Mouse (Mus musculus) limb, embryonic 10.5 days (tissue): ENCODE measurements at regions not wholly inside any gene's neighbourhood (a gene's known extent, or its start where the extent isn't known, plus 50 kb on each side); places are given as distances from the start of the nearest gene placed in this dataset.

Experiments
- DNase-seq: peaks from one replicate; pipeline ENCODE4 v3.0.0-alpha.2; 2017; ENCODE audit warnings: low spot score
- H3K27ac ChIP-seq: fragments of 300-500 bp; sonication (generic); 2 replicates; pipeline ENCODE4 v1.5.1; 2016; ENCODE audit warnings: mild to moderate bottlenecking
- H3K27me3 ChIP-seq: fragments of 300-500 bp; sonication (generic); 2 replicates; pipeline ENCODE4 v1.6.1; 2016; ENCODE audit warnings: low read depth, mild to moderate bottlenecking; ENCODE audit not compliant: poor library complexity, severe bottlenecking
- H3K36me3 ChIP-seq: fragments of 300-500 bp; sonication (generic); 2 replicates; pipeline ENCODE4 v1.6.1; 2016; ENCODE audit warnings: mild to moderate bottlenecking, moderate library complexity
- H3K4me1 ChIP-seq: fragments of 300-500 bp; sonication (generic); 2 replicates; pipeline ENCODE4 v1.6.1; 2016
- H3K4me3 ChIP-seq: fragments of 300-500 bp; sonication (generic); 2 replicates; pipeline ENCODE4 v1.5.1; 2016; ENCODE audit warnings: mild to moderate bottlenecking, moderate library complexity
- H3K9me3 ChIP-seq: fragments of 300-500 bp; sonication (generic); replicated peaks from 2 replicates; pipeline ENCODE4 v1.6.1; 2016; ENCODE audit warnings: mild to moderate bottlenecking
- WGBS: fragments of 180-500 bp; shearing (Covaris S2); methylation state at CpG from one replicate; pipeline ENCODE4 v1.1.7; 2016; 5-methylcytosine and 5-hydroxymethylcytosine counted together

- H3K4me1 ChIP-seq: no peaks in the 10 kb centered on the region
- no peaks in the 10 kb centered on the region for H3K36me3 ChIP-seq
- no peak overlapping the region for H3K27ac ChIP-seq
- H3K9me3 ChIP-seq: no peaks in the 10 kb centered on the region
- no peak overlapping the region for H3K4me3 ChIP-seq
- WGBS: 91% methylated on average over 3 of the region's 3 CpGs
- H3K27me3 ChIP-seq: no peaks in the 10 kb centered on the region
- DNase-seq: no peak
Measured at GRCm38 (mm10) chr9:25374161-25374560, 107.2 kb upstream of the Eepd1 start.

DNA sequence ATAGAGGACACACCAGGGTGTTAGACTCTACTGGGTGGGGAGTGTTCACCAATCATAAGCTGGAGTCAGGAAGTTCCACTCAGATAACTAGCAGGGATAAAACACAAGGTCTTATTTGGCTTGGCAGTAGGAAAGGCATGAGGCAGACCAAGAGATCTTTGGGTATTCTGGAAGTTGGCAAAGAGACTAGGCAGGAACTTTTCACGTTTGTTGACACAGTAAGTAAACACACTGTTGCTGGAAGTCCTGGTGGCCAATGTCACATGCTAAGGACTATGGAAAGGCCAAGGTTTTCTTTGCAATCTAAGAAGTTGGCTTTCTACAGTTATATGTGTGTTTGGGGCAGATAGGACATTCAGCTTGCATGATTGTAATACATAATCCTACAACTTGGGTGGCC, 105.1 kb upstream of the Eepd1 start:
- H3K36me3 ChIP-seq: no peaks in the 10 kb centered on the region
- H3K27ac ChIP-seq: no peak overlapping the region
- no peaks in the 10 kb centered on the region for H3K27me3 ChIP-seq
- no peak for DNase-seq
- 62% methylated on average over 1 of the region's 1 CpGs for WGBS
- no peak overlapping the region for H3K4me3 ChIP-seq
- no peaks in the 10 kb centered on the region for H3K9me3 ChIP-seq
- H3K4me1 ChIP-seq: no peaks in the 10 kb centered on the region

GRCm38 (mm10) chr9:25377771-25378747, 103.3 kb upstream of the Eepd1 start:
- no peak overlapping the region for H3K4me3 ChIP-seq
- H3K27me3 ChIP-seq: no peaks in the 10 kb centered on the region
- no peak overlapping the region for H3K27ac ChIP-seq
- DNase-seq: no peak
- H3K36me3 ChIP-seq: no peaks in the 10 kb centered on the region
- H3K4me1 ChIP-seq: no peaks in the 10 kb centered on the region
- H3K9me3 ChIP-seq: no peaks in the 10 kb centered on the region
- WGBS: 67% methylated on average over 12 of the region's 12 CpGs

DNA sequence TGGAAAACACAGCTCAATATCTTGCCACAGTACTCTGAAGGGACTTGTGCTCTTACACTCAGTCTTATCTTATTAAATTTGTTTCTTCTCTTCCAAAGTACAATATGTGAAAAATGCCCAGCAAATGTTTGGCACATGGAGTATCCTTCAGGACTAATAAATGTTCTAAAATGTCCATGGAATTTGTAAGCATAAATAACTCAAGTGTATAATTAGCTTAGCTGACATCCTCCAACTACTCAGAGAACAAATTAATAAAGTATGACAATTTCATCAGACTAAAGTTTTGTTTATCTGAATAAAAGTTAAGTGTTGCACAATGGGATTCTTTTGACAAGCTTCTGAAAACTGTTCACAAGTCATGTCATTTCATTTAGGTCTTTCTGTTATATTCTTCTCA, 96.0 kb upstream of the Eepd1 start:
- 0 out of 2 replicates have a peak, but pooled peaks cover 5% of the 10 kb centered on the region for H3K4me1 ChIP-seq
- no peak overlapping the region for H3K4me3 ChIP-seq
- no peak overlapping the region for H3K27ac ChIP-seq
- no peak for DNase-seq
- H3K27me3 ChIP-seq: no peaks in the 10 kb centered on the region
- no peaks in the 10 kb centered on the region for H3K9me3 ChIP-seq
- no peaks in the 10 kb centered on the region for H3K36me3 ChIP-seq

DNA sequence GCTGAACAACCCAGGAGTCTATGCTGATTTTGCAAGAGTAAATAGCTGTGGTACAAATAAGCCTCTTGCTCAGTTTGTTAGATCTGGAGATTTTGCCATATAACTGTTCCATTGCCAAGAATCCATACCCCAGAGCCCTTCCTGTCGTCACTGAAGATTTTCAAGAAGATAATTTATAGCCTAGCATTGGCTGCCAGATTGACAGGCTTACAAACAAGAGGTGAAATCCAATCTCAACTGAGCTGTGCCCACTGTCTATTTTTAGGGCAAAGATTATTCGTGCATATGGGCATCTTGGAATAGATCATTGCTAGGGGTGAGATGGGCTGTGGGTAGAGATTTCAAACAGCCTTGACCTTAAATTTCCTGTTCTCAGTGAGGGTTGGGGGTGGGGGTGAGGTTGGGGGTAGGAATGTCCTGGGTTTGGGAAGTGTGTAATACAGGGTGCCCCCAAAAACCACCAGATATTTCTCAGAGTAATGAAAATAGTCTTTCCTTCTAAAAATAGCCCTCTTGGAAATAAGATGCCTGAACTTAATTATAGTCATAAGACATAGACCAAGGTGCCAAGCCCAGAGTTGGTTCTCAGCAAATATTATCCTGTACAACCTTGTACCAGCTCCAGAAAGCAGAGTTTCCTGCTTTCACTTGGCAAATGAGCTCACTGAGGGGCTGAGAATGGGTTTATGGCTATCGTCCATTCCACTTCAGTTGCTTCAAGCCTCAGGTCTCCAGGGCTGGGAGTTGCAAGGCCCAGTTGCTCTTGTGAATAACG, 93.3 kb upstream of the Eepd1 start:
- Histone ChIP-seq H3K27ac (no peak overlapping the region), H3K36me3 (no peaks in the 10 kb centered on the region), H3K4me3 (no peak overlapping the region), H3K27me3 (no peaks in the 10 kb centered on the region), H3K9me3 (0 out of 2 replicates have a peak, but pooled peaks cover 1% of the 10 kb centered on the region), H3K4me1 (0 out of 2 replicates have a peak, but pooled peaks cover 5% of the 10 kb centered on the region)
- 78% methylated on average over 4 of the region's 4 CpGs for WGBS
- no peak for DNase-seq

- DNase-seq: no peak
- 86% methylated on average over 3 of the region's 3 CpGs for WGBS
- no peak overlapping the region for H3K27ac ChIP-seq
- no peaks in the 10 kb centered on the region for H3K36me3 ChIP-seq
- H3K4me3 ChIP-seq: no peak overlapping the region
- H3K9me3 ChIP-seq: 0 out of 2 replicates have a peak, but pooled peaks cover 1% of the 10 kb centered on the region
- 0 out of 2 replicates have a peak, but pooled peaks cover 5% of the 10 kb centered on the region for H3K4me1 ChIP-seq
- no peaks in the 10 kb centered on the region for H3K27me3 ChIP-seq
Measured at GRCm38 (mm10) chr9:25389351-25389750, 92.0 kb upstream of the Eepd1 start.

- DNase-seq: peak; percentile 64
- no peak overlapping the region for H3K27ac ChIP-seq
Measured at GRCm38 (mm10) chr9:25400647-25401335, 80.6 kb upstream of the Eepd1 start.

DNA sequence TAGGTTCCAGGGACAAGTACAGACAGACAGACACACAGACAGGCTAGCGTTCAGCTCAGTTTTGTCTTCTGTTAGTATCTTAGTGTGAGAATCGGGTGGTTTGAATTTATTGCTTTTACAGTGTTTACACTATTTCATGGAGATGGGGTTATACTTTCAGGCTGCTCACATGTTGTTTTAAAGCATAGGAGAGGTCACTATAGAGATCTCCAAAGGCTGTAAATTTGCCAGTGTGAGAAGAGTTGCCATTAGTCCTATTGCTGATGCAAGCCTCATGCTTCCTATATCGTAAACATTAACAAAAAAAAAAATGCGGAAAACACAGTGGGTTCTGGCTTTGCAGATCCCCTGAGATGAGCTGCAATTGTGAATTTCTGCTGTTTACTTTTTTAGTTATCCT, 75.5 kb upstream of the Eepd1 start:
- WGBS: 95% methylated on average over 4 of the region's 4 CpGs
- no peak for DNase-seq
- H3K27ac ChIP-seq: no peak overlapping the region
- H3K27me3 ChIP-seq: no peaks in the 10 kb centered on the region
- H3K4me1 ChIP-seq: peaks cover 2% of the 10 kb centered on the region
- H3K9me3 ChIP-seq: no peaks in the 10 kb centered on the region
- no peaks in the 10 kb centered on the region for H3K36me3 ChIP-seq
- no peak overlapping the region for H3K4me3 ChIP-seq

More at GRCm38 (mm10) chr9:25400647-25401335, 80.6 kb upstream of the Eepd1 start:
- peaks cover 6% of the 10 kb centered on the region for H3K4me1 ChIP-seq
- 38% methylated on average over 9 of the region's 9 CpGs for WGBS
- no peaks in the 10 kb centered on the region for H3K36me3 ChIP-seq
- no peaks in the 10 kb centered on the region for H3K27me3 ChIP-seq
- no peak overlapping the region for H3K4me3 ChIP-seq
- H3K9me3 ChIP-seq: no peaks in the 10 kb centered on the region

DNA sequence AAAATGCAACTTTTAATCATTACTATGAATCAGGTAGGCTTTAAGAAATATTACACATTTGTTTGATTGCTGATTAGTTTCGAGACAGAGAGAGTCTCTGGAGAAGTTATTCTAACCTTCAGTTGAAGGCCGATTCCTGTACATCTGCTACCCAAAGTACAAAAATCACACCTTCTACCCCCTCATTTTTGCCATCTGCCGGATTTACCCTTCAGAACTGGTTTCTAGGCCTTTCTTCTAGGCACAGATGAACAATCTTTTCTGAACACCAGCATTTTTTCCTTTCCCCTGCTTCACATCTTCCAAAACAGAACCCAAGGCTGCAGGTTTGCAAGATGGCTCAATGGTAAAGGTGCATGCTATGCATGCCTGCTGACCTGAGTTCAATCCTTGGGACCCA, 72.8 kb upstream of the Eepd1 start:
- no peak overlapping the region for H3K27ac ChIP-seq
- 87% methylated on average over 3 of the region's 3 CpGs for WGBS

GRCm38 (mm10) chr9:25409729-25410128, 71.6 kb upstream of the Eepd1 start:
- Histone ChIP-seq H3K36me3 (no peaks in the 10 kb centered on the region), H3K9me3 (no peaks in the 10 kb centered on the region), H3K27ac (no peak overlapping the region), H3K27me3 (no peaks in the 10 kb centered on the region), H3K4me1 (no peaks in the 10 kb centered on the region), H3K4me3 (no peak overlapping the region)
- 84% methylated on average over 5 of the region's 5 CpGs for WGBS
- DNase-seq: no peak

More for the DNA sequence above, 72.8 kb upstream of the Eepd1 start:
- Histone ChIP-seq H3K36me3 (no peaks in the 10 kb centered on the region), H3K4me3 (no peak overlapping the region), H3K27me3 (no peaks in the 10 kb centered on the region), H3K4me1 (no peaks in the 10 kb centered on the region), H3K9me3 (no peaks in the 10 kb centered on the region)
- no peak for DNase-seq

- no peak for DNase-seq
- no peaks in the 10 kb centered on the region for H3K9me3 ChIP-seq
- no peaks in the 10 kb centered on the region for H3K36me3 ChIP-seq
- H3K4me3 ChIP-seq: no peak overlapping the region
- WGBS: 86% methylated on average over 3 of the region's 3 CpGs
- H3K4me1 ChIP-seq: no peaks in the 10 kb centered on the region
- H3K27ac ChIP-seq: no peak overlapping the region
- H3K27me3 ChIP-seq: no peaks in the 10 kb centered on the region
Measured at GRCm38 (mm10) chr9:25413873-25414272, 67.5 kb upstream of the Eepd1 start.

GRCm38 (mm10) chr9:25414315-25414714, 67.0 kb upstream of the Eepd1 start:
- no peaks in the 10 kb centered on the region for H3K4me1 ChIP-seq
- DNase-seq: no peak
- WGBS: 77% methylated on average over 2 of the region's 2 CpGs

More at GRCm38 (mm10) chr9:25414315-25414714, 67.0 kb upstream of the Eepd1 start:
- no peak overlapping the region for H3K27ac ChIP-seq
- H3K27me3 ChIP-seq: no peaks in the 10 kb centered on the region
- no peaks in the 10 kb centered on the region for H3K36me3 ChIP-seq
- H3K9me3 ChIP-seq: no peaks in the 10 kb centered on the region
- no peak overlapping the region for H3K4me3 ChIP-seq
